Mouse (Mus musculus) liver, embryonic 13.5 days (tissue): ENCODE results near the gene Ak2. TPM values are rescaled to one million over a fixed set of nuclear protein-coding genes. Genes with fewer than 3 reads are reported as not detected.
A peak's percentile ranks its signal among the peaks of the same experiment; 100 is the strongest.

ENCODE experiments used
- ATAC-seq: fragments of 200-750 bp; cut with Nextera tagmentation; 2 replicates; pipeline ENCODE4 v1.8.0; 2017; ENCODE audit warnings: low read depth, mild to moderate bottlenecking, moderate number of reproducible peaks, moderate library complexity
- DNase-seq: peaks from one replicate; pipeline ENCODE4 v3.0.0; 2022
- H3K27ac ChIP-seq: fragments of 300-500 bp; sonication (generic); 2 replicates; pipeline ENCODE4 v1.5.1; 2015; ENCODE audit warnings: moderate library complexity, mild to moderate bottlenecking, inconsistent platforms
- H3K27me3 ChIP-seq: fragments of 300-500 bp; sonication (generic); 2 replicates; pipeline ENCODE4 v1.6.1; 2015; ENCODE audit warnings: mild to moderate bottlenecking, inconsistent platforms
- H3K36me3 ChIP-seq: fragments of 300-500 bp; sonication (generic); 2 replicates; pipeline ENCODE4 v1.6.1; 2015; ENCODE audit warnings: mild to moderate bottlenecking, inconsistent platforms
- H3K4me1 ChIP-seq: fragments of 300-500 bp; sonication (generic); replicated peaks from 2 replicates; pipeline ENCODE4 v1.6.1; 2015; ENCODE audit warnings: inconsistent platforms
- H3K4me2 ChIP-seq: fragments of 300-500 bp; sonication (generic); 2 replicates; pipeline ENCODE4 v1.6.1; 2015; ENCODE audit warnings: inconsistent platforms, mild to moderate bottlenecking, moderate library complexity
- H3K4me3 ChIP-seq: fragments of 300-500 bp; sonication (generic); replicated peaks from 2 replicates; pipeline ENCODE4 v1.5.1; 2015; ENCODE audit warnings: mild to moderate bottlenecking, inconsistent platforms
- H3K9ac ChIP-seq: fragments of 300-500 bp; sonication (generic); 2 replicates; pipeline ENCODE4 v1.6.1; 2015; ENCODE audit warnings: mild to moderate bottlenecking, inconsistent platforms
- H3K9me3 ChIP-seq: fragments of 300-500 bp; sonication (generic); replicated peaks from 2 replicates; pipeline ENCODE4 v1.6.1; 2016; ENCODE audit warnings: inconsistent platforms
- WGBS: fragments of 180-500 bp; shearing (Covaris S2); methylation state at CpG from one replicate; pipeline ENCODE4 v1.1.7; 2015; ENCODE audit not compliant: insufficient replicate concordance; 5-methylcytosine and 5-hydroxymethylcytosine counted together
- polyA plus RNA-seq: library from polyadenylated mRNA; unstranded; fragments of >200 nt; fragmentation: Nextera tagmentation; extraction: Ambion mirVana; gene quantifications from 2 replicates; pipeline ENCODE4 v1.2.1, GENCODE M21; 2015

The Ak2 gene
- polyA plus RNA-seq, 1 experiment from 2014 or later = 182 TPM

GRCm38 (mm10) chr4:128993025-128993662 is 1.4 kb downstream of the Ak2 start:
- ATAC-seq = peak; percentile 99
- Histone ChIP-seq H3K4me2 (peak overlapping the region; percentile 91), H3K27ac (peak overlapping the region; percentile 60), H3K4me3 (peak overlapping the region; percentile 81), H3K27me3 (0 out of 2 replicates have a peak, but pooled peaks cover 4% of the 10 kb centered on the region), H3K4me1 (peaks cover 50% of the 10 kb centered on the region), H3K9me3 (no peaks in the 10 kb centered on the region), H3K36me3 (peaks cover 26% of the 10 kb centered on the region), H3K9ac (peak overlapping the region; percentile 89)
- WGBS = under 1% methylated on average over 49 of the region's 49 CpGs
- peak; percentile 78 for DNase-seq

- H3K27me3 ChIP-seq = 0 out of 2 replicates have a peak, but pooled peaks cover 4% of the 10 kb centered on the region
- H3K9me3 ChIP-seq = no peaks in the 10 kb centered on the region
- H3K4me3 ChIP-seq = peak overlapping the region; percentile 81
- H3K27ac ChIP-seq = peak overlapping the region; percentile 60
- DNase-seq (no peak), ATAC-seq (no peak; the same call in 1 of the 2 replicates)
- peak overlapping the region; percentile 89 for H3K9ac ChIP-seq
- WGBS = under 1% methylated on average over 12 of the region's 12 CpGs
- peaks cover 53% of the 10 kb centered on the region for H3K4me1 ChIP-seq
- peak overlapping the region; percentile 91 for H3K4me2 ChIP-seq
- peaks cover 29% of the 10 kb centered on the region for H3K36me3 ChIP-seq
Measured at GRCm38 (mm10) chr4:128993675-128994074, 1.9 kb downstream of the Ak2 start.

GRCm38 (mm10) chr4:128995238-128995637 is 3.5 kb downstream of the Ak2 start:
- H3K4me1 ChIP-seq = peaks cover 58% of the 10 kb centered on the region
- 45% methylated on average over 7 of the region's 7 CpGs for WGBS
- peak overlapping the region; percentile 91 for H3K4me2 ChIP-seq
- no peak overlapping the region for H3K27ac ChIP-seq
- ATAC-seq = no peak
- H3K9ac ChIP-seq = peak overlapping the region; percentile 89
- no peaks in the 10 kb centered on the region for H3K27me3 ChIP-seq
- DNase-seq = no peak
- no peaks in the 10 kb centered on the region for H3K9me3 ChIP-seq
- H3K36me3 ChIP-seq = peaks cover 45% of the 10 kb centered on the region
- peak overlapping the region; percentile 81; the same call in 1 of the 2 replicates for H3K4me3 ChIP-seq

GRCm38 (mm10) chr4:128997258-128997657 is 5.5 kb downstream of the Ak2 start:
- Histone ChIP-seq H3K4me3 (no peak overlapping the region), H3K9me3 (no peaks in the 10 kb centered on the region), H3K27me3 (no peaks in the 10 kb centered on the region), H3K27ac (no peak overlapping the region), H3K4me2 (no peak overlapping the region), H3K36me3 (peaks cover 65% of the 10 kb centered on the region), H3K9ac (no peak overlapping the region), H3K4me1 (peaks cover 67% of the 10 kb centered on the region)
- ATAC-seq (no peak), DNase-seq (no peak)
- 52% methylated on average over 8 of the region's 8 CpGs for WGBS

- no peaks in the 10 kb centered on the region for H3K9me3 ChIP-seq
- no peak overlapping the region for H3K9ac ChIP-seq
- ATAC-seq (no peak), DNase-seq (no peak)
- H3K27me3 ChIP-seq = no peaks in the 10 kb centered on the region
- no peak overlapping the region for H3K27ac ChIP-seq
- H3K36me3 ChIP-seq = peaks cover 77% of the 10 kb centered on the region
- no peak overlapping the region for H3K4me2 ChIP-seq
- no peak overlapping the region for H3K4me3 ChIP-seq
- peaks cover 61% of the 10 kb centered on the region for H3K4me1 ChIP-seq
- WGBS = 66% methylated on average over 8 of the region's 8 CpGs
Measured at GRCm38 (mm10) chr4:128998401-128998800, 6.6 kb downstream of the Ak2 start.

- Histone ChIP-seq H3K9me3 (no peaks in the 10 kb centered on the region), H3K27ac (peak overlapping the region; percentile 2), H3K9ac (no peak overlapping the region), H3K4me2 (no peak overlapping the region), H3K4me1 (peaks cover 46% of the 10 kb centered on the region), H3K4me3 (no peak overlapping the region), H3K36me3 (peaks cover 89% of the 10 kb centered on the region), H3K27me3 (no peaks in the 10 kb centered on the region)
- ATAC-seq = no peak
- DNase-seq = no peak
- 76% methylated on average over 3 of the region's 3 CpGs for WGBS
Measured at GRCm38 (mm10) chr4:129000786-129001185, 9.0 kb downstream of the Ak2 start.

GRCm38 (mm10) chr4:129003720-129004119 is 12.0 kb downstream of the Ak2 start:
- Histone ChIP-seq H3K27me3 (no peaks in the 10 kb centered on the region), H3K4me2 (no peak overlapping the region), H3K4me1 (peaks cover 19% of the 10 kb centered on the region), H3K4me3 (no peak overlapping the region), H3K9me3 (no peaks in the 10 kb centered on the region), H3K36me3 (peaks cover 93% of the 10 kb centered on the region), H3K9ac (no peak overlapping the region), H3K27ac (no peak overlapping the region)
- no peak for DNase-seq
- ATAC-seq = no peak
- WGBS = 79% methylated on average over 8 of the region's 8 CpGs

- no peaks in the 10 kb centered on the region for H3K9me3 ChIP-seq
- H3K9ac ChIP-seq = no peak overlapping the region
- no peak for DNase-seq
- H3K27ac ChIP-seq = no peak overlapping the region
- H3K27me3 ChIP-seq = no peaks in the 10 kb centered on the region
- ATAC-seq = no peak
- peaks cover 77% of the 10 kb centered on the region for H3K36me3 ChIP-seq
- 82% methylated on average over 12 of the region's 12 CpGs for WGBS
- H3K4me1 ChIP-seq = peaks cover 5% of the 10 kb centered on the region; the same call in 1 of the 2 replicates
- H3K4me3 ChIP-seq = no peak overlapping the region
- no peak overlapping the region for H3K4me2 ChIP-seq
Measured at GRCm38 (mm10) chr4:129008006-129008519, 16.3 kb downstream of the Ak2 start.

- Histone ChIP-seq H3K36me3 (peaks cover 70% of the 10 kb centered on the region), H3K27ac (no peak overlapping the region), H3K9ac (no peak overlapping the region), H3K4me3 (no peak overlapping the region), H3K9me3 (no peaks in the 10 kb centered on the region), H3K4me1 (peaks cover 5% of the 10 kb centered on the region; the same call in 1 of the 2 replicates), H3K27me3 (no peaks in the 10 kb centered on the region), H3K4me2 (no peak overlapping the region)
- WGBS = 64% methylated on average over 3 of the region's 3 CpGs
- ATAC-seq (no peak), DNase-seq (no peak)
Measured at GRCm38 (mm10) chr4:129008672-129009071, 16.9 kb downstream of the Ak2 start.

GRCm38 (mm10) chr4:129009521-129009920 is 17.8 kb downstream of the Ak2 start:
- 82% methylated on average over 5 of the region's 5 CpGs for WGBS
- no peak overlapping the region for H3K4me3 ChIP-seq
- H3K27me3 ChIP-seq = no peaks in the 10 kb centered on the region
- H3K36me3 ChIP-seq = peaks cover 65% of the 10 kb centered on the region
- peaks cover 5% of the 10 kb centered on the region; the same call in 1 of the 2 replicates for H3K4me1 ChIP-seq
- DNase-seq (no peak), ATAC-seq (no peak)
- H3K9me3 ChIP-seq = no peaks in the 10 kb centered on the region
- no peak overlapping the region for H3K27ac ChIP-seq
- no peak overlapping the region for H3K9ac ChIP-seq
- H3K4me2 ChIP-seq = no peak overlapping the region

GRCm38 (mm10) chr4:129011604-129012121 is 19.9 kb downstream of the Ak2 start:
- Histone ChIP-seq H3K4me3 (no peak overlapping the region), H3K4me1 (no peaks in the 10 kb centered on the region; the same call in 1 of the 2 replicates), H3K27me3 (peaks cover 10% of the 10 kb centered on the region; the same call in 1 of the 2 replicates), H3K4me2 (no peak overlapping the region), H3K9me3 (no peaks in the 10 kb centered on the region), H3K9ac (no peak overlapping the region), H3K36me3 (peaks cover 47% of the 10 kb centered on the region), H3K27ac (no peak overlapping the region)
- no peak for DNase-seq
- WGBS = 52% methylated on average over 15 of the region's 15 CpGs
- no peak for ATAC-seq
